Mouse (Mus musculus) heart, postnatal 36 days (tissue): ENCODE data around the gene Cldn22. TPM values are rescaled to one million over a fixed set of nuclear protein-coding genes. Genes with fewer than 3 reads are reported as not detected.
A peak's percentile ranks its signal among the peaks of the same experiment; 100 is the strongest.

Experiments used
- DNase-seq, 2 experiments: peaks; one replicate each; pipeline ENCODE4 v3.0.0; 2021 to 2022
- intact Hi-C: fragments of 180-260 bp; cut with DNase I; formaldehyde crosslinking; loops from one replicate; pipeline ENCODE4 v1.15.1; 2025
- total RNA-seq, 2 experiments: library from RNA; stranded (reverse); gene quantifications; 2 replicates each; pipeline ENCODE4 v1.2.3; 2021

Cldn22 gene
- total RNA-seq, 2 experiments from 2014 or later: not detected

DNA sequence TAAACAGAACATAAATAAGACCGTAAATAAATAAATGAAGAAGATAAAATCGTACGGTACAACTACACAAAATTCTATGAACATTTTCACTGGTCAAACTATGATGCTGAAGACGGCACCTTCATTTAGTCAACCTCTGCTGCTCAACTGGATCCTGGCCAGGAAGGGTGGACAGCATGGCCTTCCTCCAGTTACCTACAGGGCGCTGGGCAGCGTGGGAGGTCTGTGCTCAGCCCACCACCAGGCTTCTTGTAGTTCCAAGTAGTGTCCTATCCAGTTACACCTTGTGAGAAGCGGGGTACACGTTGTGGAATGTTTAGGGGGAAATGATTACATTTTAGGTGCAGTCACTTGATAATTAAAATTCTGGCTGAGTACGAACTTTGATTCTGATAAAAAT, 2.6 kb downstream of the Cldn22 start:
- no peak for DNase-seq
- intact Hi-C loops: loop anchor here (5.0 kb wide), 1 partner anchor 85 kb away; no protein-coding TSS in a partner anchor

GRCm38 (mm10) chr8:47832616-47833015, 8.3 kb downstream of the Cldn22 start:
- intact Hi-C loops: no loop called here
- no peak for DNase-seq

GRCm38 (mm10) chr8:47833944-47834343, 9.7 kb downstream of the Cldn22 start:
- intact Hi-C loops: no loop called here
- DNase-seq: no peak

- intact Hi-C loops: loop anchor here (5.0 kb wide), 1 partner anchor 101 kb away; no protein-coding TSS in a partner anchor
- no peak for DNase-seq
Observed at GRCm38 (mm10) chr8:47843063-47843462, 18.8 kb downstream of the Cldn22 start.

GRCm38 (mm10) chr8:47843651-47844050, 19.4 kb downstream of the Cldn22 start:
- no peak for DNase-seq
- intact Hi-C loops: loop anchor here (5.0 kb wide), 1 partner anchor 101 kb away; no protein-coding TSS in a partner anchor

- DNase-seq: no peak
- intact Hi-C loops: no loop called here
Observed at GRCm38 (mm10) chr8:47845956-47846355, 21.7 kb downstream of the Cldn22 start.

GRCm38 (mm10) chr8:47847161-47847560, 22.9 kb downstream of the Cldn22 start:
- DNase-seq: no peak
- intact Hi-C loops: no loop called here

GRCm38 (mm10) chr8:47847931-47848330, 23.6 kb downstream of the Cldn22 start:
- intact Hi-C loops: no loop called here
- no peak for DNase-seq

DNA sequence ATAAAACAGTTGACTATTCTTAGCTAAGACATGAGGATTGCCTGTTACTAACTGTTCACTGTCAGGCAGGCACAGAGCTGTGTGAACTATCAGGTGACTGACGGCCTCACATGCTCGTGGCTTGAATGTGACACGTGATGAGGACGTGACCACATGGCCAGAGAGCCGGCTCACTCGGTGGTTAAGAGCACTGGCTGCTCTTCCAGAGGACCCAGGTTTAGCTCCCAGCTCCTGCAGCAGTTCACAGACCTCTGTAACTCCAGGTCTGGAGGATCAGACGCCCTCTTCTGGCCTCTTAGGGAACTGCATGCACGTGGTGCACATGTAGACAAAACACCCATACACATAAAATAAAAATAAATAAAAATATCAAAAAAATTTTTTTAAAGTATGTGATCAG, 25.6 kb downstream of the Cldn22 start:
- intact Hi-C loops: no loop called here
- no peak for DNase-seq

DNA sequence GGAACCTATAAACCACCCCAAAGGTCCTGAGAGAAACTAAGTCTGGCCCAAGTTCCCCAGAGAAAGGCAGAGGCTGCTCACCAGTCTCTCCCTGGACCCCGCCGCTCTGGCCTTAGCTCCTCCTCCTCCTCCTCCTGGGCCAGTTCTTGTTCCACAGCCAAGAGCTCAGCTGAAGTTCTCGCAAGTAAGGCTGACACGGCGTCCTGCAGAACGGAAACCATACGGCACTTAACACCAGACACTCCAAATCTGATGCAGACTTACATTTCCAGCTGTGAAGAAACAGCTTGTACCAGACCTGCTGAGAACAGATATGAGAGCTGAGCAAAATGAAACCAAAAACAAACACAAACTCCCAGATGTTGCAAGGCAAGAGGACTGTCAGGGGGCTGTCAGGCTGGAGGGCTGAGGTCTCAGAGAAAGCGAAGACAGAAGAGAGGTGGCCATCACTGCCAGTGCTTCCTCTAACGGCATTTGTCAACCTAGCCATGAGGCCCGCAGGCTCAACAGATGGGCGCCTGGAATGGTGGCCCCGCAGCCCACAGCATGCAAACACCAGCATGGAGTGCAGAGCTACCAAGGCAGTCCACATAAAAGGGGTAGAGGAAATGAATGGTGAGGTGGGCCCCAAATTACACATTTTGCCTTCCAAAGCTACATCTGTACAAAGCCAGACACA, 27.7 kb downstream of the Cldn22 start:
- peak; percentile 57 to 68 for DNase-seq

DNA sequence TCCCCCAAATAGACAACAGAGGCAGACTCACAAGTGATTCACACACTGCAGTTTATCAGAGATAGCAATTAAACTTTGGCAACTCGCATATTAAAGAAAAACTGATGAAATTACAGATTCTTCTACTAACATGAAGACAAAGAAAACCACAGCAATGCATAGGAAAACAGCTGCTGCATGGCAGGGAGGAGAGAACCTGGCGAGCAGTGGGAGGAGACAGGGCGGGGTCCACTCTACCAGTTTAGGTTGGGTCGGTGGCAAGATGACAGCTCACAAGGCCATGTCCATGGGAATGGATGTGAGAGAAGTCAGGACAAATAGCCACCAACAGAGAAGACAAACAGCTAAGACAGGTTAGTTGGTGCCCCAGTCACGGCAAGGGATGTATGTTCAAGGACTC, 28.5 kb downstream of the Cldn22 start:
- intact Hi-C loops: no loop called here
- no peak for DNase-seq

More for the DNA sequence above, 27.7 kb downstream of the Cldn22 start:
- intact Hi-C loops: no loop called here

DNA sequence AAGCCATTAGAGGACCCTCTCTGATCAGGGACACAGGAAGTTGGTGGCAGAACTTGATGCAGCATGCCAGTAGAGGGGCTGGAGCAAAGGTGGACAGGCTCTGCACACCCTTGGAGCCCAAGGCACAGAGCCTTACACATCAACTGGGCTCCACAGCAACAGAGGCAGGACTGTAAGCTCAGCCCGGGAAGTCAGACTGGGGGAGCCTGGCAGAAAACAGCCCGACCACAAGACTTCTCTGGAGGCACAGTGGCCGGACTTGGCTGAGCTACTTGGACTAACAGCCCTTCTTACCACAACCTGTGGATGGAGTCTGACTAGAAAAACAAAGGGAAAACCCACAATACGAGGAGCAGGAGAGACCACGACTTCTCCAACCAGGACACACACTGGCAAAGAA, 29.1 kb downstream of the Cldn22 start:
- intact Hi-C loops: no loop called here
- no peak for DNase-seq

- DNase-seq: no peak
- intact Hi-C loops: no loop called here
Observed at GRCm38 (mm10) chr8:47859259-47859658, 35.0 kb downstream of the Cldn22 start.

DNA sequence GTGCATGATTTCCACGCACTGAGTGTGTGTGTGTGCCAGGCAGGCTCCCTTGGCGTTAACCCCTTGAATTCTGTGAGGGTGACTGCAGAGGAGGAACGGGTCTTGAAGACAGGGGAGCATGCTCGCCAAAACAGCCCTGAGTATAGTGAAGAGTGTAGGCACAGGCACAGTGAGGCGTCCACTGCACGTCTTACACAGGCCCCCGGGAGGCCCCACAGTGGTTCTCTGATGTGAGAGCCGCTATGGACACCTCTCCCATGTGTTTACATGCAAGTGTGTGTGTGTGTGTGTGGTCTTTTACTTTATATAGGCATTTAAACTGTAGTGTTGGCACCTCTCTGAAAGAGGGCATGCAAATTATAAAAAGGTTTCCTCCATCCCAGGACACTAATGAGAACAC, 42.3 kb downstream of the Cldn22 start:
- intact Hi-C loops: no loop called here
- DNase-seq: no peak

GRCm38 (mm10) chr8:47867067-47867466, 42.8 kb downstream of the Cldn22 start:
- intact Hi-C loops: loop anchor here (1.0 kb wide), 1 partner anchor 149 kb away; no protein-coding TSS in a partner anchor
- peak; percentile 84 to 93 for DNase-seq

DNA sequence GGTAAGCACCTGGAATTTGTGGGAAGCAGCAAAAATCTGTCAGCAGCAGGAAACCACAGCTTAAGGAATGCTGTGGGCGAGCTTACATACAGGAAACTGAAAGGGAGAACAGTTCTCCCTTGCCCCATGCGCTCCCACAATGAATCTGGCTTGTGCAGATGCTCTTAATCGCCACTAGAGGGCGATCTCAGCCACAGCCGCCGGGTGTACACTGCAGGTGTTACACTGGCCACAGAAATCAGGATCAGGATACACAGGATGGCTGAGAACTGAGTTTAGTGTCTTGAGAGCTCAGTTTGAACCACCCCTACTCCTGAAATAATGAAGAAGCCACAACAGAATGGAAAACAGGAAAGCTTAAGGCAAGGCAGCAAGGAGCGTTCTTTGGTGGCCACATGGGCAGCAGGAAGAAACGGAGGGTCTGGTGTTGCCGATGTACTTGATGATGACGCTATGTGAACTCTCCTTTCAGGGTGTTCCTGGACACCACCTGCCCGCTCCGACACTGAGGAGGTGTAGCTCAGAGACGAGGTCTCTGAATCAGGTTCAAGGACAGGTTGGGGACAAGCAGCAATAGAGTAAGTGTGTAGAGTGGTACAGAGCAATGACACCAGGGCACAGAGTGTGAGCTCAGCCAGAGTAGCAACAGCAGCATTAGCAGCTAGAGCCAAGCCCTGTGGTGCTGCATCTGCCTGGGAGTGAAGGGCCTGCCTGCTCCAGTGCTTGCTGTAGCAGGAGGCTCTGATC, 48.3 kb downstream of the Cldn22 start:
- DNase-seq: peak; percentile 28 to 50
- intact Hi-C loops: loop anchor here (1.0 kb wide), 2 partner anchors 79 to 144 kb away; no protein-coding TSS in a partner anchor

- intact Hi-C loops: no loop called here
Observed at GRCm38 (mm10) chr8:47874497-47875178, 50.4 kb downstream of the Cldn22 start.

More at GRCm38 (mm10) chr8:47874497-47875178, 50.4 kb downstream of the Cldn22 start:
- DNase-seq: no peak
